Mouse (Mus musculus): Measurements from ENCODE around the gene Pcgf1.
A peak's percentile ranks its signal among the peaks of the same experiment; 100 is the strongest.

The Pcgf1 gene

GRCm38 (mm10) chr6:83101688-83102556, 24.3 kb downstream of the Pcgf1 start:
- DNase-seq (ENCODE audit: low spot score in 2 of 2) = peak in 1 of 2 experiments; percentile 46

- DNase-seq (ENCODE audit: low spot score in 2 of 2) = no peak
Measured at GRCm38 (mm10) chr6:83103130-83103650, 25.5 kb downstream of the Pcgf1 start.

- DNase-seq (ENCODE audit: low spot score in 2 of 2) = no peak
Measured at GRCm38 (mm10) chr6:83104158-83104557, 26.5 kb downstream of the Pcgf1 start.

DNA sequence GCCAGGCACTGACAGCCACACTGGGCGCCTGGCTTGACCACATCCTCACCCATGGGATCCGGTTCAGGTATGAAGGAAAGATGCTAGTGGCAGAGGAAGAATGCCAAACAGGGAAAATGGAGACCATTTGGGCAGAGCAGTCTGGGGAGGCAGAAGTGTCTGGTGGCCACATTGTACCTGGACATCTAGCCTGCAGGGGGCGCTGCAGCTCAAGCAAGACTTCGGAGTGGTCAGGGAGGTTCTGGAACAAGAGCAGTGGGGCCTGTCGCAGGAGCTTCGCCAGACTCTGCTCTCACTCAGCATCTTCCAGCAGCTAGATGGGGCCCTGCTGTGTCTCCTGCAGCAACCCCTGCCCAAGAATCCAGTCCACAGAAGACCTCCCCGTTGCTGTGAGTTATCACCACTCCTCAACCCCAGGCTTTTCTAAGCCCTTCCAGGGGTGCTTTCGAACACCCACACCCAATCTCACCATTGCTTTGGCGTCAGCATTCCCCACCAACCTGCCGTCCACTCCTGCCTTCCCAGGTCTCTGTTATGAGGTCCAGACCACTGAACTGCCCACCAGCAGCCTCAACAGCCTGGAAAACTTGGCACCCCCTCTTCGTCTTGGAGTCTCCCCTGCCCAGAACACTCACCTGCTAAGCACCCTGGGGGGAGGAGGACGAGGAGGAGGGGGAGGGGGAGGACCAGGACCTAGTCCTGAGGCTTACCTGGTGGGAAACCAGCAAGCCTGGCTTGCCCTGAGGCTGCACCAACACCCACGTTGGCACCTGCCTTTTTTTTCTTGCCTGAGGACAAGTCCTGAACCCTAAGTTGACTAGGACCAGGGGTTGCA, 30.1 kb downstream of the Pcgf1 start:
- DNase-seq (ENCODE audit: low spot score in 2 of 2) = peak in 1 of 2 experiments; percentile 52

- peak; percentile 79 to 84 for DNase-seq (ENCODE audit: low spot score in 2 of 2)
Measured at GRCm38 (mm10) chr6:83108762-83109668, 31.3 kb downstream of the Pcgf1 start, which contains the start of gene Mrpl53. Gene Mrpl53, plus strand, starts transcription at chr6:83109040.

GRCm38 (mm10) chr6:83111510-83112136, 34.0 kb downstream of the Pcgf1 start:
- DNase-seq (ENCODE audit: low spot score in 2 of 2) = no peak

DNA sequence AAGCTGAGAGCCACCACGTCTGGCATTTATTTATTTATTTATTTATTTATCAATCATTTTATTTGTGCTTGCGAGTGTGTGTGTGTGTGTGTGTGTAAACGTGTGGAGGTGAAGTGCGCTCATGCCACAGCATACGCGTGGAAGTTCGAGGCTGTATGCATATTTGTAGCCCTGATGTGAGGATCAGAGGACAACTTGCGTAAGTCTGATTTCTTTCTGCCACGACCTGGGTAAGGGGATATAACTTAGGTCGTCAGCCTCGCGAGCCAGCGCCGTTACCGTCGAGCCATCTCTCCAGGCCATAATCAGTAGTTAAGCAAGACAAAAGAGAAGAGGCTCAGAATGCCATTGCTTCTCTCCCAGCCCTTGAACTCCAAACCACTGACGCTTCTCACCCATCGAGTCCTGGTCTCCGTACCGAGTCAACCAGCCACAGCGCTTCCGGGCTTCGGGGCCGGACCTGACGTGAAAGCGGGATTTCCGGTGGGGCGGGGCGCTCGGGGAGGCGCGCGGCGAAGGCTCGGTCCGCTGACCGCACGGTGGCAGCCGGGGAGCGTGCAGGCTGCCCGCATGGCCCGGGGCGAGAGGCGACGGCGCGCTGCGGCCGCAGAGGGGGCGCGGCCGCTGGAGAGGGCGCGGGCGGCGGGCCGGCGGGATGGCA, 37.5 kb downstream of the Pcgf1 start, which contains the start of gene Mogs:
Gene Mogs, plus strand, starts transcription at position 486 of the 661 bp plus-strand sequence.
- peak; percentile 93 to 95 for DNase-seq (ENCODE audit: low spot score in 2 of 2)

- DNase-seq (ENCODE audit: low spot score in 2 of 2) = no peak
Measured at GRCm38 (mm10) chr6:83115682-83116372, 38.2 kb downstream of the Pcgf1 start.

DNA sequence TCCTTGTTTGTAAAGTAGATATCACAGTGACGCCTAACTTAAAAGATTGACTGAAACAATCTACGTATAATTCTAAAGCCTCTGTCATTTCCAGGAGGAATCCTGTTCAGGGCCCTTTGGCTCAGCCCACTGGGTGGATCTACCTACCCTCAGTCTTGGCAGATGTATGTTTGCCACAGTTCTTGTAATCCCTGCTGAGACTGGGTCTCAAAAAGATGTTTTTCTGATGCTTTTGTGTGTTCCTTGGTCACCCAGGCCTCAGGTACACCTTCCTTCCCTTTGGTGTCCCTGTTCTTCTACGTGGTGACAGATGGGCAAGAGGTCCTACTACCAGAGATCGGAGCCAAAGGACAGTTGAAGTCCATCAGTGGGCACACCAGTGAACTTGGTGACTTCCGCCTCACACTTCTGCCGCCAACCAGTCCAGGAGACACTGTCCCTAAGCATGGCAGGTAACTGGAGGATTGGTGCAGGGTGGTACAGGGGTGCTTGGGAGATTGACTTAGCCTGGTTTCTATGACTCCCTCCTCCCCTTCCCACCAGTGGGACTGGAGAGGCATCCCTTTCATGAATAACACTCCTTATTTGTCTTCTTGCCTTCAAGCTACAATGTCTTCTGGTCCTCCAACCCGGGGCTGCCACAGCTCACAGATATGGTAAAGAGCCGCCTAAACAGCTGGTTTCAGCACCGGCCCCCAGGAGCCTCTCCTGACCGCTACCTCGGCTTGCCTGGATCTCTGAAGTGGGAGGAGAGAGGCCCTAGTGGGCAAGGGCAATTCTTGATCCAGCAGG, 38.9 kb downstream of the Pcgf1 start:
- no peak for DNase-seq (ENCODE audit: low spot score in 2 of 2)

DNA sequence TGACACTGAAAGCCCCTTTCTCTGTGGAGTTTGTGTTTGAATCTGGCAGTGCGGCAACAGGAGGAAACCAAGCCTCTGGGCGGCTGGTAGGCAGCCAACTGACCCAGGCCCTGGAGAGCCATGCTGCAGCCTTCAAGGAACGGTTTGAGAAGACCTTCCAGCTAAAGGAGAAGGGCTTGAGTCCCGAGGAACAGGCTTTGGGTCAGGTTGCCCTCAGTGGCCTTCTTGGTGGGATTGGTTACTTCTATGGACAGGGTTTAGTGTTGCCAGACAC, 39.4 kb downstream of the Pcgf1 start:
- peak in 1 of 2 experiments; percentile 0 for DNase-seq (ENCODE audit: low spot score in 2 of 2)

- peak in 1 of 2 experiments; percentile 1 for DNase-seq (ENCODE audit: low spot score in 2 of 2)
Measured at GRCm38 (mm10) chr6:83117616-83118015, 39.9 kb downstream of the Pcgf1 start.

GRCm38 (mm10) chr6:83118369-83118768, 40.7 kb downstream of the Pcgf1 start:
- no peak for DNase-seq (ENCODE audit: low spot score in 2 of 2)

- DNase-seq (ENCODE audit: low spot score in 2 of 2) = no peak
Measured at GRCm38 (mm10) chr6:83118825-83119733, 41.4 kb downstream of the Pcgf1 start.

DNA sequence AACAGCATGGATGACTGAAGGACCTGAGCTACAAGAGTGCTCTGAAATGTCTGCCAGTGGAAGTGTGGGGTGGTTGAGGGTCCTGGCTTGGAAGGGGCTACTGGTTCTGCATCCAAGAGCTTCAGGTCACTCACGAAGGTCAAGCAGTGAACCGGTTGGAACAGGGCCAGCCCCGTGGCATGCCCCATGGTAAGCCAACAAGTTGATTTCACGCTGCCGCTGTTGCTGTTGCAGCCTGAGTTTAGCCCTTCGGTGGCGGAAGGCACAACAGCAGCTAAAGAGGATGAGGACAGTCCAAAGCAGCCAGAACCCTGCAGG, 42.0 kb downstream of the Pcgf1 start:
- DNase-seq (ENCODE audit: low spot score in 2 of 2) = no peak

DNA sequence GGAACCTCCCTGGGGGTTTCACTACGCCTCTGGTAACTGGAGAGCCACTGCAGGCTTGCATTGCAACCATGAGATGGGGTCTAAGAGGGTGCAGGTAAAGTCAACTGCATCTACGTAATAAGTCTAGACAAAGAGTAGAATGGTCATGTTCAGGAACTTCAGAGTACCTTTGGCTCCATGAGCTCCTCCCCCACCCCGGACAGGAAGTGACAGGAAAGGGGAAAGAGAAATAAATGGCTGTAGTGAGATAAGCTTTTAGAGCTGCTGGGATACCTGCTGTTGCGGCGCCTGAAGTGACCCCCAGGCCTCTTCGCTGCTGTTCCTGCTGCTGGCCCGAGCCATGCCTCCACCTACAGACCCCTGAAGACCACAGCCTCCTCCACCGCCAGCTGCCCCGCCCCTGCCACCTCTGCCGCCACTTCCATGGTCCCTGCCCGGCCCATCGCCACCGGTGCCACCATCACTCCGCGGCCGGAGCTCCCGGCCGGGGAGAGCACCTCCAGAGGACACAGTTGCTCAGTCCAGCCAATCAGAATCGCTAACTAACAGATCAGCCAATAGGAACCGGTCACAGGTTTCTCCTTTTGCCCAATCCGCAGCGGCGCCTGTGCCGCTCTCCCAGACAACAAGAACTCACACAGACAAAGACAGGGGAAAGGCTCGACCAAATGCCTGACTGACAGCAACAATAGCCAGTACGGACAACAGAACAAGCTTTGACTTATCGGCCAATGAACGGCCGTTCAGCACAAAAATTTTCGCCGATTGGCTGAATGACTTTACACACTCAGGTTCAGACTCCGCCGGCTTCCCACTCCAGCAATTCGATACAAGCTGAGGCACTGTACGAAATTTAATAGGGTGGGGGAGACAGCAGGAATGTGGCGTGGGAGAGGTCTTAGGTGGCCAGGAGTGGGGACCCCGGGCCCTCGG, 43.5 kb downstream of the Pcgf1 start, which contains the start of gene Wbp1:
Gene Wbp1, minus strand, starts transcription at position 630 of the 933 bp plus-strand sequence.
- peak; percentile 99 to 100 for DNase-seq (ENCODE audit: low spot score in 2 of 2)

- DNase-seq (ENCODE audit: low spot score in 2 of 2) = no peak
Measured at GRCm38 (mm10) chr6:83121863-83122710, 44.4 kb downstream of the Pcgf1 start.

Measured in heart, adult 9 months (tissue).